13 mouse cellular contexts compared by ENCODE assay signal in genomic region chr10:5439802-5440350, GRCm38 (mm10).
DNase-seq lines count a peak whose midpoint lies in the region; ATAC-seq lines count a peak whose summit lies in the region.
"Had no signal": no experiment of that assay in that cellular context is flagged by ENCODE, and none has a peak within 500 bp of the region (broad histone marks: within the 10 kb centered on the region; RNA-seq: fewer than 3 reads in every experiment).

No protein-coding gene starts in this region.

- ATAC-seq in hindbrain, embryonic 16.5 days = peak; percentile 48; the same call in 1 of the 2 replicates

- no peak overlapping the region for H3K9ac ChIP-seq in hindbrain, embryonic 16.5 days (ENCODE audit: low read depth, low read length)
- H3K9ac ChIP-seq: embryonic facial prominence, embryonic 13.5 days; lung, embryonic 15.5 days had no signal

- H3K4me3 ChIP-seq in hindbrain, embryonic 16.5 days (ENCODE audit: low read length) = no peak overlapping the region
- H3K4me3 ChIP-seq in hindbrain, embryonic 10.5 days = no peak overlapping the region
- H3K4me3 ChIP-seq in heart, embryonic 10.5 days = no peak overlapping the region
- H3K4me3 ChIP-seq: embryonic facial prominence, embryonic 13.5 days; lung, embryonic 15.5 days had no signal

- H3K36me3 ChIP-seq in hindbrain, embryonic 16.5 days (ENCODE audit: control insufficient read depth, insufficient read depth, low read length) = no peaks in the 10 kb centered on the region
- no peaks in the 10 kb centered on the region for H3K36me3 ChIP-seq in hindbrain, embryonic 10.5 days
- no peaks in the 10 kb centered on the region for H3K36me3 ChIP-seq in heart, embryonic 10.5 days
- H3K36me3 ChIP-seq: embryonic facial prominence, embryonic 13.5 days; lung, embryonic 15.5 days had no signal

- H3K27me3 ChIP-seq in hindbrain, embryonic 16.5 days (replicated peaks; ENCODE audit: control insufficient read depth, insufficient read depth, low read length) = no peaks in the 10 kb centered on the region
- no peaks in the 10 kb centered on the region for H3K27me3 ChIP-seq in hindbrain, embryonic 10.5 days (ENCODE audit: insufficient read depth, poor library complexity, severe bottlenecking)
- H3K27me3 ChIP-seq in heart, embryonic 10.5 days (ENCODE audit: insufficient read depth, poor library complexity, severe bottlenecking) = no peaks in the 10 kb centered on the region
- H3K27me3 ChIP-seq: embryonic facial prominence, embryonic 13.5 days; lung, embryonic 15.5 days had no signal

- WGBS in hindbrain, embryonic 16.5 days = 48% methylated on average over 2 of the region's 2 CpGs
- 66% methylated on average over 2 of the region's 2 CpGs for WGBS in hindbrain, embryonic 10.5 days
- WGBS in heart, embryonic 10.5 days = 68% methylated on average over 2 of the region's 2 CpGs

- H3K27ac ChIP-seq in hindbrain, embryonic 16.5 days (ENCODE audit: low read depth, low read length) = no peak overlapping the region
- no peak overlapping the region for H3K27ac ChIP-seq in hindbrain, embryonic 10.5 days
- H3K27ac ChIP-seq in heart, embryonic 10.5 days = no peak overlapping the region
- H3K27ac ChIP-seq: embryonic facial prominence, embryonic 13.5 days; lung, embryonic 15.5 days had no signal

- no peak overlapping the region for H3K4me2 ChIP-seq in hindbrain, embryonic 16.5 days (ENCODE audit: low read length)
- H3K4me2 ChIP-seq: embryonic facial prominence, embryonic 13.5 days; lung, embryonic 15.5 days had no signal

- no peak for DNase-seq in hindbrain, embryonic 10.5 days (ENCODE audit: low spot score)
- peak; percentile 90 for DNase-seq in brain, adult 2 months (ENCODE audit: low read depth, low spot score)
- peak; percentile 71 to 75 for DNase-seq in cerebellum, adult 18-20 months
- DNase-seq in forelimb bud, embryonic 11.5 days (ENCODE audit: low read depth, low spot score) = peak; percentile 33
- no peak for DNase-seq in thymus, postnatal 25 days
- DNase-seq in heart, embryonic 10.5 days (ENCODE audit: low spot score) = no peak
- DNase-seq: adrenal gland, postnatal 36 days; kidney, adult 2 months; kidney, postnatal 25 days; layer of hippocampus, adult 9-11 months had no signal

- no peaks in the 10 kb centered on the region for H3K9me3 ChIP-seq in hindbrain, embryonic 16.5 days (ENCODE audit: control insufficient read depth, low read length)
- H3K9me3 ChIP-seq in hindbrain, embryonic 10.5 days = no peaks in the 10 kb centered on the region
- H3K9me3 ChIP-seq in heart, embryonic 10.5 days = no peaks in the 10 kb centered on the region
- H3K9me3 ChIP-seq: embryonic facial prominence, embryonic 13.5 days; lung, embryonic 15.5 days had no signal

- H3K4me1 ChIP-seq in hindbrain, embryonic 16.5 days (ENCODE audit: control insufficient read depth, insufficient read depth, low read depth, low read length) = peaks cover 5% of the 10 kb centered on the region
- H3K4me1 ChIP-seq in hindbrain, embryonic 10.5 days (replicated peaks) = no peaks in the 10 kb centered on the region
- H3K4me1 ChIP-seq in heart, embryonic 10.5 days = no peaks in the 10 kb centered on the region
- H3K4me1 ChIP-seq: embryonic facial prominence, embryonic 13.5 days; lung, embryonic 15.5 days had no signal

Comparison
In these comparisons a context has a peak if more than half of its experiments do, and no peak if none do; other contexts are left out.
1. DNase-seq: peak in brain, adult 2 months (single experiment), cerebellum, adult 18-20 months (2 of 2) and forelimb bud, embryonic 11.5 days (single experiment); none in hindbrain, embryonic 10.5 days (single experiment), thymus, postnatal 25 days (single experiment) and heart, embryonic 10.5 days (single experiment).